Mouse (Mus musculus) midbrain, embryonic 10.5 days (tissue): ENCODE data around the gene Tbc1d14. TPM values are rescaled to one million over a fixed set of nuclear protein-coding genes. Genes with fewer than 3 reads are reported as not detected.

ENCODE experiments used
- DNase-seq: peaks from one replicate; pipeline ENCODE4 v3.0.0-alpha.2; 2017; ENCODE audit warnings: low spot score
- H3K27ac ChIP-seq: fragments of 300-500 bp; sonication (generic); replicated peaks from 2 replicates; pipeline ENCODE4 v1.5.1; 2016; ENCODE audit warnings: mild to moderate bottlenecking
- H3K27me3 ChIP-seq: fragments of 300-500 bp; sonication (generic); 2 replicates; pipeline ENCODE4 v1.6.1; 2016; ENCODE audit warnings: low read depth, mild to moderate bottlenecking; ENCODE audit not compliant: poor library complexity, severe bottlenecking
- H3K36me3 ChIP-seq: fragments of 300-500 bp; sonication (generic); 2 replicates; pipeline ENCODE4 v1.6.1; 2016; ENCODE audit warnings: mild to moderate bottlenecking, moderate library complexity
- H3K4me1 ChIP-seq: fragments of 300-500 bp; sonication (generic); 2 replicates; pipeline ENCODE4 v1.6.1; 2016
- H3K4me3 ChIP-seq: fragments of 300-500 bp; sonication (generic); 2 replicates; pipeline ENCODE4 v1.5.1; 2016; ENCODE audit warnings: mild to moderate bottlenecking, moderate library complexity
- H3K9me3 ChIP-seq: fragments of 300-500 bp; sonication (generic); replicated peaks from 2 replicates; pipeline ENCODE4 v1.6.1; 2016; ENCODE audit warnings: mild to moderate bottlenecking
- WGBS: fragments of 180-500 bp; shearing (Covaris S2); methylation state at CpG from one replicate; pipeline ENCODE4 v1.1.7; 2016; 5-methylcytosine and 5-hydroxymethylcytosine counted together
- polyA plus RNA-seq: library from polyadenylated mRNA; unstranded; fragments of >200 nt; fragmentation: Nextera tagmentation; extraction: Ambion mirVana; gene quantifications from 2 replicates; pipeline ENCODE4 v1.2.1, GENCODE M21; 2016

The Tbc1d14 gene
- polyA plus RNA-seq, result 35.2 and 41.2 TPM in 2 replicates

DNA sequence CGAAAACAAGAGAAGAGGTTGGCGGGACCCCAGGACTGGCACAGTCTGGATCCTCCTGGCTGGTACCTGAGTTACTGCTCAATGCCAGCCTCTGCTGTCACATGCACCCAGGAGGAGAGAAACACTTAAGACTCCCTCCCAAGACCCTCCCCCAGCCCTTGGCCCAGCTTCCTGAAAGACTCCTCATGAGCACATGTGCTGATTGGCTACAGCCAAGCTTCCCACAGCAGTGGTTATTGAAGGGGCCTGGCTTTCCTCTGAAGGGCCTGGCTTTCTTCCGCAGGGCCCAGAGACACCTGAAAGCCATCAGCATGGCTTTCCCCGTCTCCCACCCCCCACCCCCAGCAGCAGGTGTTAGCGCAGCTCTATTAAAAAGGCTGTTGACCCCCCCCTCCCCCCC, at the start of gene Tbc1d14:
Tbc1d14 (minus strand) TSS at position 101 of the 400 bp plus-strand sequence.
- H3K9me3 ChIP-seq, result no peaks in the 10 kb centered on the region
- WGBS, result 86% methylated on average over 5 of the region's 5 CpGs
- no peaks in the 10 kb centered on the region for H3K27me3 ChIP-seq
- H3K4me1 ChIP-seq, result 0 out of 2 replicates have a peak, but pooled peaks cover 6% of the 10 kb centered on the region
- no peak within 1 kb of the TSS for H3K27ac ChIP-seq
- H3K36me3 ChIP-seq, result no peaks in the 10 kb centered on the region
- no peak within 1 kb of the TSS for H3K4me3 ChIP-seq
- DNase-seq, result no peak

DNA sequence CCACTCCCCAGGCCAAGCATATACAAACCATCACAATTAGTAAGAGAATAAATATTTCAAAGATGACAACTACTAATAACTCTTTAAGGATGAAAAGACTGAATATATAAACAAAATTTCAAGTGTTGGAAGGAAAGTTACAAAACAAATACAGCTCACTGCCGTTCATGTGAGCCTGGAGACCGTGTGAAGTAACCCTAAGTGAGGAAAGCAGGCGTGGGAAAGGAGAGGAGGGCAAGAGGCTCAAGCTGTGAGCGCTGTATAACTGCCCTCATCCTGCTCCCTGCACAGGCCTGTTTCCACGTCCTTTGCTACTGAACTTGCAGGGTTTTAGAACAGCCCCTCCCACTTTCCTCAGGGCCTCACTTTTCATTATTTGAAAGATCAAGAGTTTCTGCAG, 32.5 kb upstream of the Tbc1d14 start:
- Histone ChIP-seq H3K4me1 (no peaks in the 10 kb centered on the region), H3K4me3 (no peak overlapping the region), H3K27ac (no peak overlapping the region), H3K36me3 (peaks cover 48% of the 10 kb centered on the region), H3K9me3 (no peaks in the 10 kb centered on the region), H3K27me3 (no peaks in the 10 kb centered on the region)
- DNase-seq, result no peak
- WGBS, result 83% methylated on average over 5 of the region's 5 CpGs

DNA sequence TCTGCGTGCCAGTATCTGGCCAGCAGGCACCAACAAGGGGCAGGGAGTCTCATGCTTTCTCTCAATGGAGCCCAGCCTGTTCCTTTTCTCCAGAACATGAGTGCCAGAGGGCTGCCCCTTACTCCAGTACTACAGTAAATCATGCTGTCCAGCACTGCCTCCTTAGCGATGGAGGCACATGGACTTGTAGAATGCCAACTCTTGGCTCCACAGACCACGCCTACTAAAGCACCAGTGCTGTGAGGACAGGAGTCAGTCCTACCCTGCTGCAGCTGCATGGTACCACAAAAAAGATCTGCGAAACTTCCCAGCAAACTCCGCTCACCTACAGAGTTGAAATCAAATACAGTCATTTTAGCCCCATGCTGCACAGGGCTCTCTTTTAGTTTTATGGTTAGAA, 30.6 kb upstream of the Tbc1d14 start:
- Histone ChIP-seq H3K36me3 (peaks cover 43% of the 10 kb centered on the region), H3K4me1 (no peaks in the 10 kb centered on the region), H3K9me3 (no peaks in the 10 kb centered on the region), H3K27ac (no peak overlapping the region), H3K4me3 (no peak overlapping the region), H3K27me3 (no peaks in the 10 kb centered on the region)
- no peak for DNase-seq
- WGBS, result 95% methylated on average over 5 of the region's 5 CpGs

DNA sequence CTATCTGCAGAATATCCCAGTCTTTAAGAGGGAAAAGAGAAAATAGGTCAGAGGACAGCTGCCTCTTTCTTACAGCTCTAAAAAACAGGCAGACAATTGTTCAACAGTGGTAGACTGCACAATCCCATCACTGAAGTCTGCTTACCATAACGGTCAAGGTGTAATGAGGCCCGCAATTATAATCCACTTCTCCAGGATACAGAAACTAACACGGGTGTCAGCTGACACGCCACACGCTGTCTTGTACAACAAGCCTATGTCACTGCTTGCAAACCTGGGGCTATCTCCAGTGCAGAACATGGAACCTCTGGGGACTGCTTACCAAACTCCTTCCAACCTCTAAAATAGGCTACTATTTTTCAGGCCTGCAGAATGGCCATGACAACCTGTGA, 28.0 kb upstream of the Tbc1d14 start:
- Histone ChIP-seq H3K9me3 (no peaks in the 10 kb centered on the region), H3K4me1 (no peaks in the 10 kb centered on the region), H3K27me3 (no peaks in the 10 kb centered on the region), H3K4me3 (no peak overlapping the region), H3K27ac (no peak overlapping the region), H3K36me3 (peaks cover 47% of the 10 kb centered on the region)
- DNase-seq, result no peak
- WGBS, result 95% methylated on average over 5 of the region's 5 CpGs

DNA sequence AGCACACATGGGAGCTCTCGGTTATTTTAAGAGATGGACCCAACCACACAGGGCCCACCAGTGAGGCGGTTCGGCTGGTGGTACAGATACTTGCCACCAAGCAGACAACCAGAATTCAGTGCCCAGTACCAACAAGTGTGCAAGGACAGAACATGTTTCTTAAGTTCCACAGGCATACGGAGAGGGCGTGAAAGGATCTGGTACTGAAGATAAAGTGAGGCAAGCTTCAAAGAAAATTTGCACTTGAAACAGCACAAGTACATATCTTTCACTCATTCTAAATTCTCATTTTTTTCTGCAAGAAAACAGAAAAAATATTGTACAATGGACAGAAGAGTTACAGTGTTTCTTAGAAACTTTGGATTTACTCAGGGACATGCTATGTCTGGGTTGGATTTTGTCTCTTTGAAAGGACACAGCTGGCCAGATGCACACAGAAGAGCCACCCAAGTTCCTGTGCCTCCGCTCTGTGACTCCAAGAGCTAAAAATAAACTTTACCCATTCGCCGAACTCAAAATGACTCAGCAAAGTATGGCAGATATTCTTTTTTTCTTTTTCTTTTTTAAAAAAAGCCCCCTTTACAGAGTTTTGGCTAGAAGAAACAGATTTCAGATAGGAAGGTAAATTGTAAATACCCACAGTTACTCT, 27.5 kb upstream of the Tbc1d14 start:
- Histone ChIP-seq H3K9me3 (no peaks in the 10 kb centered on the region), H3K36me3 (peaks cover 49% of the 10 kb centered on the region), H3K4me3 (no peak overlapping the region), H3K4me1 (no peaks in the 10 kb centered on the region), H3K27ac (no peak overlapping the region), H3K27me3 (no peaks in the 10 kb centered on the region)
- 90% methylated on average over 8 of the region's 8 CpGs for WGBS
- DNase-seq, result no peak

DNA sequence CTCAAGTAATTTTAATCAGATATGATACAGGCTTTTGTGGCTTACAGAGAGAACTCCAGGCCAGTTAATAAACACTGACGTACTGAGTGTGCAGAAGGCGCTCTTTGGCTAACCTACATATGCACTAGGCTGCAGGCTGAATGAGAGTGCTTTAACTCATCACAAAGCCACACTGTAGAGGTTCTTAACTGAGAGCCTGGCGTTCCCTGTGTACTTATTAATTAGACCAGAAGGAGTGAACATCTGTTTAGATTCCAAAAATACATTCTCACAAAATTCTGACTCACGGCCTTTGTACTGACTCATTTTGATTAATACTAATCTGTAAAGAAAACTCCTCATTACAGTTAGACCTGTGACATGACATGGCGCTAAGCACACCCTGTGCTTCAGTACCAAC, 25.8 kb upstream of the Tbc1d14 start:
- Histone ChIP-seq H3K9me3 (no peaks in the 10 kb centered on the region), H3K4me3 (no peak overlapping the region), H3K27ac (no peak overlapping the region), H3K36me3 (peaks cover 61% of the 10 kb centered on the region), H3K4me1 (no peaks in the 10 kb centered on the region), H3K27me3 (no peaks in the 10 kb centered on the region)
- WGBS, result 93% methylated on average over 5 of the region's 5 CpGs
- no peak for DNase-seq

DNA sequence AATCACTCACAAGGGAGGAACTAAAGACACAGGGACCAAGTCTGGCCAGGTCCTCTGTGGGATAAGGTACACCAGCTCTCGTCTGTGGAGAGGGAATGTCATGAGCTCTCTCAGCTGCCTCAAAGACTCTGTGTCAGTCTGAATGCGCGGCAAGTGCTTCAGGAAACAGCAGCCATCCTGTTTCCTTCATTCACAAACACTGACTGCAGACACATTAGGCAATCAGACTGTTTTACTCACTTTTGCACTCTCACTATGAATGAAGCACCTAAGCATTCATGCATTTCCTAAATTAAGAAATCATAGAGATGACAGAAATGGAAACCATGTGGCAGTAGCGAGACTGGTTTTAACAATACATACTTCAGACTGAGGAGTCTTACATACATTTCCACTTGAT, 25.3 kb upstream of the Tbc1d14 start:
- H3K36me3 ChIP-seq, result peaks cover 63% of the 10 kb centered on the region
- no peaks in the 10 kb centered on the region for H3K27me3 ChIP-seq
- H3K27ac ChIP-seq, result no peak overlapping the region
- WGBS, result 89% methylated on average over 4 of the region's 4 CpGs
- DNase-seq, result no peak
- H3K4me1 ChIP-seq, result no peaks in the 10 kb centered on the region
- no peaks in the 10 kb centered on the region for H3K9me3 ChIP-seq
- no peak overlapping the region for H3K4me3 ChIP-seq

DNA sequence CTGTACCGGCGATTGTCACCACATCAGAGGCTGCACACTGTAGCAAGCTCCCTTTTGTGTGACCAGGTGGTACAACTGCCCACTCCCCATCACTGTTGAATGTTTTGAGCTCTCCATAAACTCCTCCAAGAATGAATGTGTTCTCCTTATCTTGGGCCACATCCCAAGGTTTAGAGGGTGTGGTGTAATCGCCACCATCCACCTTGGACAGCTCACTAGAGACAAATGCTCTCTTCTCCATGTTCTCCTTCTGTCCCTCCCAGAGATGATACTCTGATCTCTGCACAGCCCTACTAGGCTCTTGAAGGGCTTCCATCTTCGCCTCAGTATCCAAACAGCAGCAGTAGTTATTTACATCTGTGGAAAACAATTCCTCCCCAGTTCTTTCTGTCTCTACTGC, 21.0 kb upstream of the Tbc1d14 start:
- peaks cover 99% of the 10 kb centered on the region for H3K36me3 ChIP-seq
- WGBS, result 92% methylated on average over 4 of the region's 4 CpGs

DNA sequence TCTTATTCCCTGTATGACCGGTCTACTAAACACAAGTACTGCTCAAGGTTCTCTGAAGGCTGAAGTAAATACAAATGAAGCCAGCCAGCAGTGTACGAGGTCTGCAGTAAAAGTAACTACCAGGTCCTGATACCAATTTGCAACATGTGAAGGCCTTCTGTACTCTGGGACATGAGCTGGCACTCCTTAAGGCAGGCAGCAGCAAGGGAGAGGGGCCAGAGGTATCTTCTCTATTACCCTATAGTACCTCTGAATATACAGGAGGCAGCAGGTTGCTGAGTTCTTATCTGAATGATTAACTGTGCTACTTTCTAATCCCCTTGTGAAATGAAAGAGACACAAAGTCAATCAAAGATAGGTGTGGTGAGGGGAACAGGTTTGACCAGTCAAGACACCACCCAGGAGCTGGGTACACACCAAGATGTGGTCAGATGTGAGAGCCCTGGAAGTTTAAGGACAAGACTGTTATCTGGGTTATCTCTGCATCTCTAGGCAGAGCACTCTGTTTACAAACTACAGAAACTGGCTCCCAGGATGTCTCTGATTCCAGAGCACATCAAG, 15.9 kb upstream of the Tbc1d14 start:
- H3K4me3 ChIP-seq, result no peak overlapping the region
- H3K36me3 ChIP-seq, result peaks cover 97% of the 10 kb centered on the region
- no peak for DNase-seq
- no peaks in the 10 kb centered on the region for H3K27me3 ChIP-seq
- 85% methylated on average over 2 of the region's 2 CpGs for WGBS
- no peak overlapping the region for H3K27ac ChIP-seq
- no peaks in the 10 kb centered on the region for H3K9me3 ChIP-seq
- no peaks in the 10 kb centered on the region for H3K4me1 ChIP-seq

More for the DNA sequence above, 21.0 kb upstream of the Tbc1d14 start:
- H3K9me3 ChIP-seq, result no peaks in the 10 kb centered on the region
- no peaks in the 10 kb centered on the region for H3K27me3 ChIP-seq
- no peak overlapping the region for H3K4me3 ChIP-seq
- no peak overlapping the region for H3K27ac ChIP-seq
- no peaks in the 10 kb centered on the region for H3K4me1 ChIP-seq
- DNase-seq, result no peak

DNA sequence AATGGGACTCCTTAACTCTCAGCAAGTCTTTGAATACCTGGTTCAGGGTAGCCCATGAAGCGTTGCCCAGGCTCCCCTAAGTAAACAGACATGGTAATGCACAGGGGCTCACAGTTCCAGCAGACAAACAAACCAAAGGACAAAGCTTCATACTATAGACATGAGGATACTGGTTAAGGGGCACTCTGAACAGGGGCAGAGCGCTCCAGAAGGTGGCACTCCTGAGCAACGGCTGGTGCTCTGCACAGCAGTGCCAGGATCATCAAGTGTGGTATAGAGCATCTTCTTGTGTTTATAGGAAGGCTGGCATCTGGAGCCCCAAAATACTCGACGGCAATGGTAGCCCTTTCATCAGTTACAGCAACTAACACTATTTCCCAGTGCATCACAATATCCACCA, 10.0 kb upstream of the Tbc1d14 start:
- Histone ChIP-seq H3K9me3 (no peaks in the 10 kb centered on the region), H3K27ac (no peak overlapping the region), H3K36me3 (peaks cover 95% of the 10 kb centered on the region), H3K27me3 (no peaks in the 10 kb centered on the region), H3K4me1 (no peaks in the 10 kb centered on the region), H3K4me3 (no peak overlapping the region)
- DNase-seq, result no peak
- WGBS, result 88% methylated on average over 5 of the region's 5 CpGs

DNA sequence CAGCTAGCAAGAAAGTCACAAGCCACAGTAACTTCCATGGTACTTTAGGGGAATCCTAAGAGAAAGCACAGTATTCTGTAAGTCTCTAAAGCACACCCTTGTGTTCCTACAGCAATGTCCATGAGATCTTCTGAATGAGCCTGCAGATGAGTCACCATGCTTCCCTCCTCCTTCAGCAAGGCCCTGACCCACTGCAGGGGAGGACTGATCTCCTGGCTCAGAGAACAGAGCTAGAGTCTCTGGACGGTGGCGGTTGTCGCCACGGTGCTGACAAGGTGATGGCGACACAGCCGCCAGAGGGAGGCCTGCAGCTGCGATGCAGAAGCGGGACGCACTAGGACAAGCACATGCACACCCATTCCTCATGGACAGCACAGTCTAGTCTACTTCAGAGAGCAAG, 9.0 kb upstream of the Tbc1d14 start:
- 93% methylated on average over 9 of the region's 9 CpGs for WGBS
- no peaks in the 10 kb centered on the region for H3K4me1 ChIP-seq
- H3K27ac ChIP-seq, result no peak overlapping the region
- H3K4me3 ChIP-seq, result no peak overlapping the region
- no peaks in the 10 kb centered on the region for H3K9me3 ChIP-seq
- DNase-seq, result no peak
- no peaks in the 10 kb centered on the region for H3K27me3 ChIP-seq
- H3K36me3 ChIP-seq, result peaks cover 85% of the 10 kb centered on the region

DNA sequence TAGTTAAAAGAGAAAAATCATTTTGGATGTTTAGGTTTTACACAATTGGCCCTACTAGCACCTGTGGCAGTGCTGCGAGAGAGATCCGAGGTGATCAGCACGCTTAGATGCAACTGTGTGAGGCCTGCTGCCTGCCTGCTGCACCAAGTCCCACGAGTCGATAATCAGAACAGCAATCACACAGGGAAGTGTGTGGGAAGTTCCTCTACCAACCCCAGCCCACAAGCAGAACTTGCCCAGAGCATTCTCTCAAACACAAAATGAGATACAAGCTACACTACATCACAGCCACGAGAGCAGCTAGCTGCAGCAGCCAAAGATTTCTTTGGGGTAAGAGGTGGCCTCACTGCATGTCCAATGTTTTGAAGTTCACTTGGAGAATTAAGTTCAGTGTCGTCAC, 8.4 kb upstream of the Tbc1d14 start:
- WGBS, result 95% methylated on average over 7 of the region's 7 CpGs
- H3K27ac ChIP-seq, result no peak overlapping the region
- no peak overlapping the region for H3K4me3 ChIP-seq
- DNase-seq, result no peak
- no peaks in the 10 kb centered on the region for H3K9me3 ChIP-seq
- H3K36me3 ChIP-seq, result peaks cover 80% of the 10 kb centered on the region
- H3K4me1 ChIP-seq, result 0 out of 2 replicates have a peak, but pooled peaks cover 4% of the 10 kb centered on the region
- H3K27me3 ChIP-seq, result no peaks in the 10 kb centered on the region

DNA sequence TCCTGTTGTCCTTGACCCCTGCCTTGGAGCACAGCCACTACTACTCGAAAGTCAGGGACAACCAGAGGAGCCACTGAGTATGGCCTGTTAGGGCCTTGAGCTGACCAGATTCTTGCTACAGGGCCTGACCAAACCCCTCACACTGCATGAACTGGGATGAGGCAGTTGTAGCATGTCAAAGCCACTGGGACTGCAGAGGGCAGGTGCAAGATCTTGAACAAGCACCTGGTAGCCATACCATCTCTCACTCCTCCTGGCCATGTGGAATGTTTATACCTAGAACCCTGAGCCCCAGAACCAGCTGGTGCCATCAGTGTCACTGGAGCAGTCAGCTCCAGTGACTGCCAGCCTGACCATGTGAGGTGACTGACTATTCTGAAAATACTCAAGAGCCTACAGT, 5.8 kb upstream of the Tbc1d14 start:
- 91% methylated on average over 1 of the region's 1 CpGs for WGBS
- DNase-seq, result no peak
- no peak overlapping the region for H3K4me3 ChIP-seq
- H3K9me3 ChIP-seq, result no peaks in the 10 kb centered on the region
- 0 out of 2 replicates have a peak, but pooled peaks cover 5% of the 10 kb centered on the region for H3K4me1 ChIP-seq
- no peaks in the 10 kb centered on the region for H3K27me3 ChIP-seq
- peaks cover 54% of the 10 kb centered on the region for H3K36me3 ChIP-seq
- no peak overlapping the region for H3K27ac ChIP-seq
